Mouse (Mus musculus) hindbrain, embryonic 11.5 days (tissue): ENCODE results near the gene F2r. TPM values are rescaled to one million over a fixed set of nuclear protein-coding genes. Genes with fewer than 3 reads are reported as not detected.

Source experiments
- ATAC-seq: fragments of 200-750 bp; cut with Nextera tagmentation; 2 replicates; pipeline ENCODE4 v1.8.0; 2017; ENCODE audit warnings: mild to moderate bottlenecking, moderate TSS enrichment, moderate library complexity; ENCODE audit not compliant: low FRiP score
- DNase-seq: peaks from one replicate; pipeline ENCODE4 v3.0.0-alpha.2; 2015; ENCODE audit warnings: low spot score
- H3K27ac ChIP-seq: fragments of 300-500 bp; sonication (generic); 2 replicates; pipeline ENCODE4 v1.5.1; 2014; ENCODE audit warnings: mild to moderate bottlenecking, low read depth, low read length
- H3K27me3 ChIP-seq: fragments of 300-500 bp; sonication (generic); 2 replicates; pipeline ENCODE4 v1.6.1; 2014; ENCODE audit warnings: mild to moderate bottlenecking, low read length, moderate library complexity, mixed read lengths; ENCODE audit not compliant: control insufficient read depth, insufficient read depth
- H3K36me3 ChIP-seq: fragments of 300-500 bp; sonication (generic); 2 replicates; pipeline ENCODE4 v1.6.1; 2014; ENCODE audit warnings: mild to moderate bottlenecking, low read length, moderate library complexity, mixed read lengths; ENCODE audit not compliant: control insufficient read depth, insufficient read depth
- H3K4me1 ChIP-seq: fragments of 300-500 bp; sonication (generic); replicated peaks from 2 replicates; pipeline ENCODE4 v1.6.1; 2014; ENCODE audit warnings: low read length, mixed read lengths; ENCODE audit not compliant: control insufficient read depth, insufficient read depth
- H3K4me2 ChIP-seq: fragments of 300-500 bp; sonication (generic); replicated peaks from 2 replicates; pipeline ENCODE4 v1.6.1; 2014; ENCODE audit warnings: mild to moderate bottlenecking, low read depth, low read length
- H3K4me3 ChIP-seq: fragments of 300-500 bp; sonication (generic); 2 replicates; pipeline ENCODE4 v1.5.1; 2014; ENCODE audit warnings: low read depth, low read length
- H3K9ac ChIP-seq: fragments of 300-500 bp; sonication (generic); 2 replicates; pipeline ENCODE4 v1.6.1; 2014; ENCODE audit warnings: low read depth, low read length
- H3K9me3 ChIP-seq: fragments of 300-500 bp; sonication (generic); 2 replicates; pipeline ENCODE4 v1.6.1; 2016; ENCODE audit warnings: low read length; ENCODE audit not compliant: control insufficient read depth
- WGBS: fragments of 180-500 bp; shearing (Covaris S2); extraction: QIAGEN DNeasy Blood & Tissue Kit; methylation state at CpG from one replicate; pipeline ENCODE4 v1.1.7; 2014; 5-methylcytosine and 5-hydroxymethylcytosine counted together
- polyA plus RNA-seq: library from polyadenylated mRNA; unstranded; fragments of >200 nt; fragmentation: Nextera tagmentation; extraction: Ambion mirVana; gene quantifications from 2 replicates; pipeline ENCODE4 v1.2.1, GENCODE M21; 2014

Gene F2r
- polyA plus RNA-seq, 1 experiment from 2014 or later: 123 TPM

GRCm38 (mm10) chr13:95651870-95652668 lies 33.8 kb upstream of the F2r start:
- 85% methylated on average over 7 of the region's 7 CpGs for WGBS
- Histone ChIP-seq H3K9ac (no peak overlapping the region), H3K27me3 (no peaks in the 10 kb centered on the region), H3K9me3 (no peaks in the 10 kb centered on the region), H3K4me1 (no peaks in the 10 kb centered on the region), H3K4me3 (no peak overlapping the region), H3K4me2 (no peak overlapping the region), H3K36me3 (no peaks in the 10 kb centered on the region), H3K27ac (no peak overlapping the region)
- DNase-seq (no peak), ATAC-seq (no peak)

- no peaks in the 10 kb centered on the region for H3K4me1 ChIP-seq
- ATAC-seq (no peak), DNase-seq (no peak)
- H3K36me3 ChIP-seq: no peaks in the 10 kb centered on the region
- H3K4me3 ChIP-seq: no peak overlapping the region
- no peaks in the 10 kb centered on the region for H3K9me3 ChIP-seq
- no peak overlapping the region for H3K4me2 ChIP-seq
- H3K27me3 ChIP-seq: no peaks in the 10 kb centered on the region
- no peak overlapping the region for H3K27ac ChIP-seq
- WGBS: 95% methylated on average over 3 of the region's 3 CpGs
- no peak overlapping the region for H3K9ac ChIP-seq
These were observed 31.7 kb upstream of the F2r start for GRCm38 (mm10) chr13:95649941-95650340.

GRCm38 (mm10) chr13:95647248-95647647 lies 29.0 kb upstream of the F2r start:
- no peak for ATAC-seq
- no peaks in the 10 kb centered on the region for H3K27me3 ChIP-seq
- 74% methylated on average over 4 of the region's 4 CpGs for WGBS

GRCm38 (mm10) chr13:95646687-95647111 lies 28.4 kb upstream of the F2r start:
- no peaks in the 10 kb centered on the region for H3K9me3 ChIP-seq
- H3K4me2 ChIP-seq: no peak overlapping the region
- ATAC-seq (no peak), DNase-seq (no peak)
- no peak overlapping the region for H3K9ac ChIP-seq
- no peaks in the 10 kb centered on the region for H3K4me1 ChIP-seq
- WGBS: 78% methylated on average over 9 of the region's 9 CpGs
- H3K27ac ChIP-seq: no peak overlapping the region
- H3K36me3 ChIP-seq: no peaks in the 10 kb centered on the region
- no peak overlapping the region for H3K4me3 ChIP-seq
- no peaks in the 10 kb centered on the region for H3K27me3 ChIP-seq

More at GRCm38 (mm10) chr13:95647248-95647647, 29.0 kb upstream of the F2r start:
- no peak overlapping the region for H3K9ac ChIP-seq
- DNase-seq: no peak
- H3K4me3 ChIP-seq: no peak overlapping the region
- no peak overlapping the region for H3K27ac ChIP-seq
- no peaks in the 10 kb centered on the region for H3K4me1 ChIP-seq
- no peak overlapping the region for H3K4me2 ChIP-seq
- no peaks in the 10 kb centered on the region for H3K9me3 ChIP-seq
- H3K36me3 ChIP-seq: no peaks in the 10 kb centered on the region

- Histone ChIP-seq H3K27ac (no peak overlapping the region), H3K4me1 (no peaks in the 10 kb centered on the region), H3K27me3 (no peaks in the 10 kb centered on the region), H3K9me3 (no peaks in the 10 kb centered on the region), H3K4me2 (no peak overlapping the region), H3K4me3 (no peak overlapping the region), H3K9ac (no peak overlapping the region), H3K36me3 (no peaks in the 10 kb centered on the region)
- DNase-seq (no peak), ATAC-seq (no peak)
- 79% methylated on average over 7 of the region's 7 CpGs for WGBS
These were observed 25.5 kb upstream of the F2r start for GRCm38 (mm10) chr13:95643740-95644139.

GRCm38 (mm10) chr13:95641061-95641986 lies 23.0 kb upstream of the F2r start:
- Histone ChIP-seq H3K27me3 (no peaks in the 10 kb centered on the region), H3K36me3 (no peaks in the 10 kb centered on the region), H3K4me1 (no peaks in the 10 kb centered on the region), H3K9me3 (no peaks in the 10 kb centered on the region), H3K9ac (no peak overlapping the region), H3K27ac (no peak overlapping the region), H3K4me3 (no peak overlapping the region), H3K4me2 (no peak overlapping the region)
- ATAC-seq: no peak
- no peak for DNase-seq
- 94% methylated on average over 17 of the region's 17 CpGs for WGBS

- Histone ChIP-seq H3K36me3 (no peaks in the 10 kb centered on the region), H3K27ac (no peak overlapping the region), H3K9ac (no peak overlapping the region), H3K9me3 (no peaks in the 10 kb centered on the region), H3K4me3 (no peak overlapping the region), H3K27me3 (no peaks in the 10 kb centered on the region), H3K4me1 (no peaks in the 10 kb centered on the region), H3K4me2 (no peak overlapping the region)
- 100% methylated on average over 1 of the region's 1 CpGs for WGBS
- DNase-seq: no peak
- no peak for ATAC-seq
These were observed 22.1 kb upstream of the F2r start for GRCm38 (mm10) chr13:95640408-95640807.

- no peak overlapping the region for H3K4me3 ChIP-seq
- no peak overlapping the region for H3K4me2 ChIP-seq
- H3K36me3 ChIP-seq: no peaks in the 10 kb centered on the region
- H3K9me3 ChIP-seq: no peaks in the 10 kb centered on the region
- 83% methylated on average over 15 of the region's 15 CpGs for WGBS
- H3K4me1 ChIP-seq: no peaks in the 10 kb centered on the region
- H3K9ac ChIP-seq: 0 out of 2 replicates have a peak overlapping the region, but pooled peaks have one; percentile 31
- ATAC-seq (peak; percentile 75), DNase-seq (peak; percentile 54)
- H3K27ac ChIP-seq: peak overlapping the region; percentile 36; the same call in 1 of the 2 replicates
- no peaks in the 10 kb centered on the region for H3K27me3 ChIP-seq
These were observed 21.2 kb upstream of the F2r start for GRCm38 (mm10) chr13:95639336-95640116.
